Mouse (Mus musculus) G1E (cell line): ENCODE results near the gene Serpinb6b. TPM values are rescaled to one million over a fixed set of nuclear protein-coding genes. Genes with fewer than 3 reads are reported as not detected.

Experiments
- ATAC-seq: 2 replicates; pipeline ENCODE4 v1.8.0; 2016; ENCODE audit warnings: mild to moderate bottlenecking; ENCODE audit not compliant: insufficient number of reproducible peaks, poor library complexity, low FRiP score, severe bottlenecking; ENCODE audit errors: extremely low read depth
- DNase-seq: peaks from one replicate; pipeline ENCODE4 v3.0.0; 2012; ENCODE audit warnings: low spot score
- H3K27me3 ChIP-seq: 2 replicates; pipeline ENCODE4 v1.6.1; 2012; ENCODE audit warnings: mild to moderate bottlenecking, low read length, inconsistent platforms; ENCODE audit not compliant: insufficient read depth
- H3K36me3 ChIP-seq: replicated peaks from 2 replicates; pipeline ENCODE3; 2012; ENCODE audit warnings: mild to moderate bottlenecking, inconsistent platforms
- H3K4me1 ChIP-seq: 2 replicates; pipeline ENCODE4 v1.6.1; 2012; ENCODE audit warnings: low read depth, low read length, inconsistent platforms, mixed read lengths; ENCODE audit not compliant: insufficient read depth
- H3K4me3 ChIP-seq: 2 replicates; pipeline ENCODE4 v1.5.1; 2012; ENCODE audit warnings: low read depth, mild to moderate bottlenecking, inconsistent platforms, low read length, moderate library complexity, mixed read lengths
- H3K9me3 ChIP-seq: replicated peaks from 2 replicates; pipeline ENCODE4 v1.6.1; 2012; ENCODE audit warnings: inconsistent platforms
- CTCF ChIP-seq: IDR thresholded peaks from 2 replicates; pipeline ENCODE4 v1.5.1; 2012; ENCODE audit warnings: low read depth, low read length, inconsistent platforms, mixed read lengths
- GATA1 ChIP-seq: IDR thresholded peaks from 2 replicates; pipeline ENCODE4 v1.6.1; 2012; ENCODE audit warnings: borderline replicate concordance, low read length, inconsistent platforms, mixed read lengths
- GATA2 ChIP-seq: IDR thresholded peaks from 2 replicates; pipeline ENCODE4 v1.6.1; 2012; ENCODE audit warnings: low read depth, low read length, inconsistent platforms, borderline replicate concordance
- POLR2AphosphoS5 ChIP-seq: IDR thresholded peaks from 2 replicates; pipeline ENCODE4 v1.6.1; 2012; ENCODE audit warnings: low read depth, low read length, inconsistent platforms; ENCODE audit not compliant: insufficient replicate concordance
- TAL1 ChIP-seq: conservative IDR thresholded peaks from 2 replicates; pipeline ENCODE4 v1.6.1; 2012; ENCODE audit warnings: low read depth, low read length, inconsistent platforms, mixed read lengths
- polyA plus RNA-seq: library from polyadenylated mRNA; stranded (reverse); fragments of >175 nt; gene quantifications from 2 replicates; pipeline ENCODE4 v1.2.3, GENCODE M21; 2012
- total RNA-seq, 2 experiments: library from RNA; stranded (forward) in 1 of 2; stranded (reverse) in 1 of 2; fragments of 200-1000 nt in 1 of 2; fragments of >200 nt in 1 of 2; fragmentation: Nextera tagmentation in 1 of 2; gene quantifications; 2 replicates each; pipeline ENCODE4 v1.2.3; 2014 to 2017

Serpinb6b gene
- total and polyA plus RNA-seq, 3 experiments = 0.05 TPM; not detected in 2

DNA sequence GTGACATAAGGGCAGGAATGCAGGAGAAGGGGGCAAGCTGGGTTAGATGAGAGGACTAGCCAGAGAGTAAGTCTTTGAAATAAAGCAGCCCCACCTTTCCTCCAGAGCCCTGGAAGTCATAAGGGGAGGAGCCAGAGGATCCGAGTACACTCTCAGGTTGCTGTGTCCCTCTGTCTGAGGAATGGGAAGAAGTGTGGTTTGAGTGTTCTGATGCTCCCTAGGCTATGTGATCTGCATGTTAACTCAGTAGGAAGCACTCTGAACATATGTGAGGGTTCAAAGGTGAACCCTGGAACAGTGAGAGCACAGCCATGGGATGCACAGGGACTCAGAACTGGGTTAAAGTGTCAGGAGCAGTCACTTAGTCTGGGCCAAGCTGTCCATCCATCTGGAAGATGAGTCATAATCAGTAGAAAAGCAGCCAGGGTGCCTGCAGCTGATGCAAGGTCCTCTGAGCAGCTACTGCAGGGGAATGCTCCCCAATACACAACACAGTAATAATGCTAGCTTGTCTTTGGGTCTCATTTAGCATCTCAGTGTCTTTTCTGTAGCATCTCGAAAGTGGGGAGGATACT, 40.6 kb downstream of the Serpinb6b start:
- no peak for TF ChIP-seq TAL1
- no peak for TF ChIP-seq GATA1
- no peak for TF ChIP-seq POLR2AphosphoS5
- TF ChIP-seq GATA2 = no peak
- no peak for TF ChIP-seq CTCF
- H3K9me3 ChIP-seq = no peaks in the 10 kb centered on the region
- H3K4me1 ChIP-seq = peaks cover 30% of the 10 kb centered on the region
- H3K27me3 ChIP-seq = no peaks in the 10 kb centered on the region
- no peak for ATAC-seq
- H3K4me3 ChIP-seq = no peak overlapping the region
- DNase-seq = no peak
- no peaks in the 10 kb centered on the region for H3K36me3 ChIP-seq

- no peaks in the 10 kb centered on the region for H3K27me3 ChIP-seq
- no peaks in the 10 kb centered on the region for H3K36me3 ChIP-seq
- DNase-seq = no peak
- peaks cover 30% of the 10 kb centered on the region for H3K4me1 ChIP-seq
- no peaks in the 10 kb centered on the region for H3K9me3 ChIP-seq
- H3K4me3 ChIP-seq = no peak overlapping the region
- ATAC-seq = no peak
- TF ChIP-seq CTCF (no peak), TAL1 (no peak), GATA2 (no peak), POLR2AphosphoS5 (no peak), GATA1 (no peak)
Measured at GRCm38 (mm10) chr13:33006555-33006954, 41.5 kb downstream of the Serpinb6b start.

DNA sequence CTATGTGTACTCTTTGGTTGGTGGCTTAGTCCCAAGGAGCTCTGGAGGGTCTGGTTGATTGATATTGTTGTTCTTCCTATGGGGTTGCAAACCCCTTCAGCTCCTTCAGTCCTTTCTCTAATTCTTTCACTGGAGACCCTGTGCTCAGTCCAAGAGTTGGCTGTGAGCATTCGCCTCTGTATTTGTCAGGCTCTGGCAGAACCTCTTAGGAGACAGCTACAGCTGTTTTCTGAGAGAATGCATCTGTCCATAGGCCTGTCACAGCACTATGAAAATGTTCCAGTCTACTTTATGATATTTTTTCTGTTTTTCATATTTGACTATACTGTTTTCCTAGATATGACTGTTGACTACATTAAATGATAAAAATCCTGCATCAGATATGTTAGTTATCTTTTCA, 47.4 kb downstream of the Serpinb6b start:
- no peak for TF ChIP-seq POLR2AphosphoS5
- no peak for TF ChIP-seq CTCF
- no peak for TF ChIP-seq TAL1
- TF ChIP-seq GATA1 = no peak
- TF ChIP-seq GATA2 = no peak
- Histone ChIP-seq H3K4me1 (no peaks in the 10 kb centered on the region), H3K27me3 (no peaks in the 10 kb centered on the region), H3K4me3 (no peak overlapping the region), H3K9me3 (no peaks in the 10 kb centered on the region), H3K36me3 (no peaks in the 10 kb centered on the region)
- DNase-seq (no peak), ATAC-seq (no peak)

DNA sequence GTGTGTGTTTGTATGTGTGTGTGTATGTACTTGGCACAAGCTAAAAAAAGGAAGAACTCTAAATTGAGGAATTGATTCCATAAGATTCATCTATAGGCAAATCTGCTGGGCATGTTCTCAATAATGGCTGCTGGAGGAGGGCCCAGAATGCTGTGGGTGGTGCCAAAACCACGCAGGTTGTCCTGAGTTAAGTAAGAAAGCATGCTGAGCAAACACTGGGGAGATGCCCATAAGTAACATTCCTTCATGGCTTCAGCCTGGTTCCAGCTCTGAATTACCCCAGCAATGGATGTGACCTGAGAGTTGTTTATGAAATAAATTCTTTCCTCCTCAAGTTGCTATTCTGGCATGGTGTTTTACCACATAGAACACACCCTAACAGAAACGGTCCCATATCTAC, 48.3 kb downstream of the Serpinb6b start:
- ATAC-seq = no peak
- H3K36me3 ChIP-seq = no peaks in the 10 kb centered on the region
- TF ChIP-seq GATA1 = no peak
- no peak for TF ChIP-seq CTCF
- no peak for TF ChIP-seq TAL1
- no peak for TF ChIP-seq POLR2AphosphoS5
- TF ChIP-seq GATA2 = no peak
- no peak overlapping the region for H3K4me3 ChIP-seq
- no peaks in the 10 kb centered on the region for H3K9me3 ChIP-seq
- H3K27me3 ChIP-seq = no peaks in the 10 kb centered on the region
- H3K4me1 ChIP-seq = no peaks in the 10 kb centered on the region
- no peak for DNase-seq

- Histone ChIP-seq H3K9me3 (no peaks in the 10 kb centered on the region), H3K27me3 (peaks cover 5% of the 10 kb centered on the region; the same call in 1 of the 2 replicates), H3K4me3 (no peak overlapping the region), H3K36me3 (no peaks in the 10 kb centered on the region), H3K4me1 (no peaks in the 10 kb centered on the region)
- DNase-seq = no peak
- TF ChIP-seq GATA2 (no peak), TAL1 (no peak), POLR2AphosphoS5 (no peak)
- no peak for ATAC-seq
Measured at GRCm38 (mm10) chr13:33022371-33022770, 57.4 kb downstream of the Serpinb6b start.

DNA sequence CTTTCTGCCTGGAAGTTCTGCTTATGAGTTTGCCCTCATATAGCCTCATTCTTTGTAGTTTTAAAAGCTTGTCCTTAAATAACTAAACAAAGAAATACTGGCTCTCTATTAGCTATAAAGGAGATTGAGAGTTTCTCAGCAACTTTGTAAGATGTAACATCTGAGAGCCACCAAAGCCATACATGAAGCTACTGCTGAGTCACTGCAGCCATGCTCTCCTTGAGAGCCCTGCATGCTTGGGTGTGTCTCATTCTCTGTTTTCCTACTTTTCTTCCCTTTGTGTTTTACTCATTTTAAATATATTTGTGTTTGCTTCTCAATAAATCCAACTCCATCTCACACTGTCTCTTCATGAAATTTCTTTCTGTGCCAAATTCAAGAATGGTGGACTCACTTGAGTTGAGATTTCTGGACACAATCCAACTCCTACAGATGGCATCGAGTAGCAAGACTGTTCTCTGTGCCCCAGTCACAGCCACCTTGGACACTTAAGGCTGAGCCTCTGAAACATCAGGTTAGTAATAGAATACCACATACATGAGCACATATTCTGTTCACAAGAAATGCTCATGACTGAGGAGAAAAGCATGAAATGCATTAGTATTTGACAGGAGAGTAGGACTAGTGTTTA, 61.5 kb downstream of the Serpinb6b start:
- Histone ChIP-seq H3K9me3 (no peaks in the 10 kb centered on the region), H3K4me3 (no peak overlapping the region), H3K4me1 (no peaks in the 10 kb centered on the region), H3K27me3 (peaks cover 4% of the 10 kb centered on the region; the same call in 1 of the 2 replicates), H3K36me3 (no peaks in the 10 kb centered on the region)
- DNase-seq = no peak
- TF ChIP-seq GATA2 (no peak), POLR2AphosphoS5 (no peak), CTCF (no peak), GATA1 (no peak), TAL1 (no peak)
- ATAC-seq = no peak
